Mouse (Mus musculus): ENCODE measurements at regions not wholly inside any gene's neighbourhood (a gene's known extent, or its start where the extent isn't known, plus 50 kb on each side); places are given as distances from the start of the nearest gene placed in this dataset.

DNA sequence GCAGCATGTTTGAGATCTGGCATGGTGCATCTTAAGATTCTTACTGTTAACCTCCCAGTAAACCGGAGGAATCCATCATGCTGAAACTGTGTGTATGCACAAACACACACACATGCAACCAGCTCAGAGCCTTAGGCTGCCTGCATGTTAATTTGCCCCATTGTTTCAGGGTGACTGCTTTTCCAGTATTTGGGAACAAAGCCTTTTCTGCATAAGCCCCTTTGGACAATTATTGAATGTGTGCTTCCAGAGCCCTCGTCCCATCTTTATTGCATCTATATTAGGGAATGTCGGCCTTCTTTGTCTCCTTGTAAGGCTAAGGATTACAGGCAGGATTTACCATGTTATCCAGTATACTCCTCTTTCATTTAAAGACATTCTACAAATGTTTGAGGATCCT, 397.0 kb downstream of the Meis1 start:
- TF ChIP-seq CTCF (IDR thresholded peaks at IDR 0.05; ENCODE audit: low read depth) (no peak), EP300 (IDR thresholded peaks at IDR 0.05; ENCODE audit: low read depth) (no peak)

All from liver, embryonic 14.5 days (tissue).